Mouse (Mus musculus): Measurements from ENCODE around the gene Crisp1. TPM values are rescaled to one million over a fixed set of nuclear protein-coding genes. Genes with fewer than 3 reads are reported as not detected.

The Crisp1 gene
- polyA plus RNA-seq (2015; fragmentation: Nextera tagmentation; extraction: Ambion mirVana) = 1.8 and 4.6 TPM in 2 replicates

DNA sequence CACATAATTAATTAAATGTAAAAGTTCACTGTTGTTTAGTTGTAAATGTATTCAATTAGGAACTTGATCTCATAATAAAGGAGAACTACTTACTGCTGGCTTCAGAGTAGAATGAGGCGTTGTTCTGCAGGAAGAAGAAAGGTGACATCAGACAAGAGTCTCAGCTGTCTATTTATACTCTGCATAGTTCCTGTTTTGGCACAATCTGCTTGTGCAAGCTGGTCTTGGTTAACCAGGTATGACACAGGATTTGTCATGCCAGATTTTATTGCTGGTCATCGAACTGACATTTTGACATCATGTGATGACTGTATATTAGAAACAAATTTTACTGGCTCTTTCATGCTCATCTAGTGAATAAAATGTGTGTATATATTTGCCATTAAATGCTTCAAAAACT, at the start of gene Crisp1:
TSS of gene Crisp1 (minus strand) at position 146 of the 400 bp plus-strand sequence.
- Histone ChIP-seq H3K27ac (replicated peaks) (no peak within 1 kb of the TSS), H3K9me3 (replicated peaks) (no peaks in the 10 kb centered on the region), H3K4me3 (replicated peaks) (no peak within 1 kb of the TSS), H3K27me3 (no peaks in the 10 kb centered on the region), H3K4me2 (replicated peaks) (no peak within 1 kb of the TSS), H3K36me3 (no peaks in the 10 kb centered on the region), H3K9ac (no peak within 1 kb of the TSS), H3K4me1 (no peaks in the 10 kb centered on the region)
- 51% methylated on average over 2 of the region's 2 CpGs for WGBS
- no peak for ATAC-seq (ENCODE audit: insufficient number of reproducible peaks, low FRiP score, low TSS enrichment, low read depth)

DNA sequence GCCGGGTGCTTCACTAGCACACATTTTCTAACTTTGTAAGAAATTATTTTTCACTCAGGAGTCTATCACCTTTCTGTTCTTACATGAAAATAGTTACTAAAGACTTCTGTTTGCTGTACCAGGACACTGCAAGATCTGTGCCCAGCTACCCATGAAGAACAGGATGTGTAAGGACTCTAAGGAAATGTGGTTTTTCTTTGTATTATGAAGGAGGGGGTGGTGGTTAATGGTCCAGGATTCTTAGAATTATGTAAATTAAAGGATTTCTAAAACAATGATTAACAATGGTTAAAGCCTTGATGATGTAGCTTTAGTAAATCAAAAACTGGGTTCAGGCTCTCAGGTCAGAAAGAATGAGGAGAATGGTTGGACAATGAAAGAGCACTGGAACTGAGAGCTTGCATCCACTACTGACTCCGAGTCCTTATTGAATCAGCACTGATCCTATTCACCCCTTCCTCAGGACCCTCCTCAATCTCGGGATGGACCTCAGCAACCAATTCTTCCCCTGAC, 23.5 kb upstream of the Crisp1 start:
- H3K27ac ChIP-seq (replicated peaks) = no peak overlapping the region
- WGBS = 68% methylated on average over 3 of the region's 3 CpGs
- H3K27me3 ChIP-seq = no peaks in the 10 kb centered on the region
- no peak overlapping the region for H3K4me2 ChIP-seq (replicated peaks)
- H3K36me3 ChIP-seq = no peaks in the 10 kb centered on the region
- ATAC-seq (ENCODE audit: insufficient number of reproducible peaks, low FRiP score, low TSS enrichment, low read depth) = no peak
- no peaks in the 10 kb centered on the region for H3K4me1 ChIP-seq
- no peak overlapping the region for H3K9ac ChIP-seq
- no peaks in the 10 kb centered on the region for H3K9me3 ChIP-seq (replicated peaks)
- no peak overlapping the region for H3K4me3 ChIP-seq (replicated peaks)

GRCm38 (mm10) chr17:40285435-40285834, 33.6 kb downstream of the Crisp1 start:
- no peak for ATAC-seq (ENCODE audit: insufficient number of reproducible peaks, low FRiP score, low TSS enrichment, low read depth)
- Histone ChIP-seq H3K4me3 (replicated peaks) (no peak overlapping the region), H3K36me3 (no peaks in the 10 kb centered on the region), H3K27me3 (no peaks in the 10 kb centered on the region), H3K9ac (no peak overlapping the region), H3K4me1 (no peaks in the 10 kb centered on the region), H3K4me2 (replicated peaks) (no peak overlapping the region), H3K9me3 (replicated peaks) (no peaks in the 10 kb centered on the region), H3K27ac (replicated peaks) (no peak overlapping the region)
- 72% methylated on average over 2 of the region's 2 CpGs for WGBS

DNA sequence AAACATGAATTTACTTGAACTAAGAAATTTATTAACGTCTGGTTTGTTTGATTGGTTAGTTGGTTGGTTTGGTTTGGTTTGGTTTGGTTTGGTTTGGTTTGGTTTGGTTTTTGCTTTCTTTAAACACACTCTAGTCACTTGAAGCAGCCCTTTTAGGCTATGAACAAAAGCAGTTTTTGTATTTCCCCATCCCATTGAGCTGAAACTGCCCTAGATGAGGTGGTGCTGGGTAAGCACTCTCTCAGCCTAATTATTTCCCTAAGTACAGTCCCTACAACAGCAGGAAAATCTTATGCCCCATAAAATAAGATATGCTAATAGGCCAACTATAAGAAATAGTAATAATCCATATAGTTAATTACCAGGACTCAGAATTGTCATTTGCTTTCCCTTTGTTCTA, 43.5 kb downstream of the Crisp1 start:
- Histone ChIP-seq H3K36me3 (no peaks in the 10 kb centered on the region), H3K4me1 (no peaks in the 10 kb centered on the region), H3K4me2 (replicated peaks) (no peak overlapping the region), H3K4me3 (replicated peaks) (no peak overlapping the region), H3K27ac (replicated peaks) (no peak overlapping the region), H3K9me3 (replicated peaks) (no peaks in the 10 kb centered on the region), H3K9ac (no peak overlapping the region), H3K27me3 (no peaks in the 10 kb centered on the region)
- WGBS = 76% methylated on average over 1 of the region's 1 CpGs
- ATAC-seq (ENCODE audit: insufficient number of reproducible peaks, low FRiP score, low TSS enrichment, low read depth) = no peak

- WGBS = 42% methylated on average over 1 of the region's 1 CpGs
- H3K27me3 ChIP-seq = no peaks in the 10 kb centered on the region
- no peak overlapping the region for H3K9ac ChIP-seq
- H3K36me3 ChIP-seq = no peaks in the 10 kb centered on the region
- no peak overlapping the region for H3K4me2 ChIP-seq (replicated peaks)
- ATAC-seq (ENCODE audit: insufficient number of reproducible peaks, low FRiP score, low TSS enrichment, low read depth) = no peak
- H3K9me3 ChIP-seq (replicated peaks) = no peaks in the 10 kb centered on the region
- no peaks in the 10 kb centered on the region for H3K4me1 ChIP-seq
- H3K27ac ChIP-seq (replicated peaks) = no peak overlapping the region
- H3K4me3 ChIP-seq (replicated peaks) = no peak overlapping the region
Observed at GRCm38 (mm10) chr17:40274906-40275470, 44.0 kb downstream of the Crisp1 start.

GRCm38 (mm10) chr17:40252487-40252886, 66.5 kb downstream of the Crisp1 start:
- Histone ChIP-seq H3K4me2 (replicated peaks) (no peak overlapping the region), H3K36me3 (no peaks in the 10 kb centered on the region), H3K4me3 (replicated peaks) (no peak overlapping the region), H3K27me3 (no peaks in the 10 kb centered on the region), H3K9me3 (replicated peaks) (no peaks in the 10 kb centered on the region), H3K4me1 (no peaks in the 10 kb centered on the region), H3K9ac (no peak overlapping the region), H3K27ac (replicated peaks) (no peak overlapping the region)
- ATAC-seq (ENCODE audit: insufficient number of reproducible peaks, low FRiP score, low TSS enrichment, low read depth) = no peak
- 77% methylated on average over 1 of the region's 1 CpGs for WGBS

Other genes with a start within 250 kb of the Crisp1 start
- not detected in 2 replicates for gene AC192777.2, start 223.8 kb downstream of the Crisp1 start, polyA plus RNA-seq (2015; fragmentation: Nextera tagmentation; extraction: Ambion mirVana)
- not detected in 2 replicates for gene Pgk2, start 110.6 kb downstream of the Crisp1 start, polyA plus RNA-seq (2015; fragmentation: Nextera tagmentation; extraction: Ambion mirVana)
- gene Crisp3, start 76.9 kb downstream of the Crisp1 start, polyA plus RNA-seq (2015; fragmentation: Nextera tagmentation; extraction: Ambion mirVana) = 0.11 and 0.26 TPM in 2 replicates
- 0.39 TPM in 1 of 2 replicates, not detected in the other for gene Esp8, start 200.8 kb upstream of the Crisp1 start, polyA plus RNA-seq (2015; fragmentation: Nextera tagmentation; extraction: Ambion mirVana)
- gene Esp6, start 242.3 kb upstream of the Crisp1 start, polyA plus RNA-seq (2015; fragmentation: Nextera tagmentation; extraction: Ambion mirVana) = not detected in 2 replicates